Mouse (Mus musculus) CH12.LX (cell line): ENCODE measurements at regions not wholly inside any gene's neighbourhood (a gene's known extent, or its start where the extent isn't known, plus 50 kb on each side); places are given as distances from the start of the nearest gene placed in this dataset.

Experiments used
- DNase-seq: peaks from one replicate; pipeline ENCODE4 v3.0.0-alpha.2; 2013; ENCODE audit errors: extremely low read depth
- H3K27ac ChIP-seq: 2 replicates; pipeline ENCODE4 v1.5.1; 2012; ENCODE audit warnings: low read depth, mild to moderate bottlenecking, control low read depth, moderate library complexity; ENCODE audit not compliant: insufficient read depth
- H3K27me3 ChIP-seq: replicated peaks from 2 replicates; pipeline ENCODE3; 2012; ENCODE audit warnings: inconsistent platforms
- H3K36me3 ChIP-seq, 2 experiments: replicated peaks in 1 of 2; 2 replicates each; pipeline versions ENCODE3 to v1.6.1; 2012; ENCODE audit warnings: inconsistent platforms in 1 of 2, low read length in 1 of 2, mild to moderate bottlenecking in 1 of 2, mixed read lengths in 1 of 2, moderate library complexity in 1 of 2; ENCODE audit not compliant: control insufficient read depth in 1 of 2, insufficient read depth in 1 of 2
- H3K4me1 ChIP-seq, 2 experiments: 2 replicates each; pipeline ENCODE4 v1.6.1; 2012; ENCODE audit warnings: inconsistent platforms in 1 of 2, moderate library complexity in 1 of 2; ENCODE audit not compliant: insufficient read depth in 2 of 2, control insufficient read depth in 1 of 2
- H3K4me2 ChIP-seq: 2 replicates; pipeline ENCODE4 v1.6.1; 2012; ENCODE audit warnings: low read depth, mild to moderate bottlenecking, control low read depth; ENCODE audit not compliant: poor library complexity, insufficient read depth, severe bottlenecking
- H3K4me3 ChIP-seq, 3 experiments: fragments of 150-350 bp in 1 of 3; sonication (generic) in 1 of 3; replicated peaks in 1 of 3; 2 replicates each; pipeline versions ENCODE3 to v1.5.1; 2011 to 2012; ENCODE audit warnings: low read depth in 2 of 3, low read length in 2 of 3, mild to moderate bottlenecking in 2 of 3, moderate library complexity in 2 of 3, control low read depth in 1 of 3, improper control_type of control experiment in 1 of 3, inconsistent platforms in 1 of 3, mixed read lengths in 1 of 3; ENCODE audit not compliant: poor library complexity in 1 of 3
- H3K79me2 ChIP-seq: replicated peaks from 2 replicates; pipeline ENCODE4 v1.6.1; 2012; ENCODE audit warnings: mild to moderate bottlenecking, moderate library complexity; ENCODE audit not compliant: control insufficient read depth, poor library complexity, insufficient read depth, severe bottlenecking; ENCODE audit errors: extremely low read depth
- H3K9ac ChIP-seq: 2 replicates; pipeline ENCODE4 v1.6.1; 2012; ENCODE audit warnings: low read depth, mild to moderate bottlenecking, control low read depth, moderate library complexity; ENCODE audit not compliant: insufficient read depth
- H3K9me3 ChIP-seq: replicated peaks from 2 replicates; pipeline ENCODE3; 2012; ENCODE audit warnings: low read length, inconsistent platforms, mixed read lengths
- BHLHE40 ChIP-seq: IDR thresholded peaks from 2 replicates; pipeline ENCODE4 v1.6.1; 2011; ENCODE audit warnings: mild to moderate bottlenecking, low read depth, low read length, improper control_type of control experiment
- CTCF ChIP-seq, 2 experiments: IDR thresholded peaks in 1 of 2; conservative IDR thresholded peaks in 1 of 2; 2 replicates each; pipeline ENCODE4 v1.5.1; 2011 to 2012; ENCODE audit warnings: low read depth in 2 of 2, low read length in 2 of 2, improper control_type of control experiment in 1 of 2, inconsistent platforms in 1 of 2, mild to moderate bottlenecking in 1 of 2, moderate library complexity in 1 of 2
- E2F4 ChIP-seq: IDR thresholded peaks from 2 replicates; pipeline ENCODE4 v1.6.1; 2011; ENCODE audit warnings: low read depth, low read length, improper control_type of control experiment; ENCODE audit not compliant: insufficient replicate concordance
- ETS1 ChIP-seq: conservative IDR thresholded peaks from 2 replicates; pipeline ENCODE4 v1.6.1; 2012; ENCODE audit warnings: low read depth, mild to moderate bottlenecking, inconsistent platforms, low read length, improper control_type of control experiment, moderate library complexity
- GABPA ChIP-seq: IDR thresholded peaks from 2 replicates; pipeline ENCODE4 v1.6.1; 2012; ENCODE audit warnings: low read depth, low read length, improper control_type of control experiment, inconsistent platforms; ENCODE audit not compliant: insufficient replicate concordance
- IRF4 ChIP-seq: IDR thresholded peaks from 2 replicates; pipeline ENCODE4 v1.6.1; 2014; ENCODE audit warnings: low read depth, mild to moderate bottlenecking, inconsistent platforms, low read length, improper control_type of control experiment
- KAT2A ChIP-seq: IDR thresholded peaks from 2 replicates; pipeline ENCODE4 v1.6.1; 2012; ENCODE audit warnings: low read length, improper control_type of control experiment, inconsistent platforms; ENCODE audit not compliant: insufficient replicate concordance
- MXI1 ChIP-seq: IDR thresholded peaks from 2 replicates; pipeline ENCODE4 v1.6.1; 2011; ENCODE audit warnings: mild to moderate bottlenecking, low read depth, low read length, improper control_type of control experiment
- NRF1 ChIP-seq: IDR thresholded peaks from 2 replicates; pipeline ENCODE4 v1.6.1; 2014; ENCODE audit warnings: low read depth, mild to moderate bottlenecking, inconsistent platforms, low read length, improper control_type of control experiment, moderate library complexity
- PAX5 ChIP-seq: IDR thresholded peaks from 2 replicates; pipeline ENCODE4 v1.6.1; 2012; ENCODE audit warnings: low read length, inconsistent platforms, mixed read lengths
- POLR2A ChIP-seq: IDR thresholded peaks from 2 replicates; pipeline ENCODE4 v1.6.1; 2011; ENCODE audit warnings: low read depth, mild to moderate bottlenecking, improper control_type of control experiment, low read length
- POLR2AphosphoS2 ChIP-seq: IDR thresholded peaks from 2 replicates; pipeline ENCODE4 v1.6.1; 2011; ENCODE audit warnings: low read depth, low read length, improper control_type of control experiment
- RAD21 ChIP-seq: IDR thresholded peaks from 2 replicates; pipeline ENCODE4 v1.6.1; 2011; ENCODE audit warnings: low read depth, mild to moderate bottlenecking, low read length, improper control_type of control experiment, moderate library complexity
- RCOR1 ChIP-seq: conservative IDR thresholded peaks from 2 replicates; pipeline ENCODE4 v1.6.1; 2012; ENCODE audit warnings: low read depth, mild to moderate bottlenecking, inconsistent platforms, low read length, improper control_type of control experiment
- SIN3A ChIP-seq: IDR thresholded peaks from 2 replicates; pipeline ENCODE4 v1.6.1; 2012; ENCODE audit warnings: low read length, improper control_type of control experiment, inconsistent platforms
- SMC3 ChIP-seq: IDR thresholded peaks from 2 replicates; pipeline ENCODE4 v1.6.1; 2011; ENCODE audit warnings: low read depth, low read length, improper control_type of control experiment
- TCF12 ChIP-seq: IDR thresholded peaks from 2 replicates; pipeline ENCODE4 v1.6.1; 2014; ENCODE audit warnings: low read depth, mild to moderate bottlenecking, inconsistent platforms, low read length, improper control_type of control experiment
- UBTF ChIP-seq: IDR thresholded peaks from 2 replicates; pipeline ENCODE4 v1.6.1; 2012; ENCODE audit warnings: low read depth, mild to moderate bottlenecking, inconsistent platforms, low read length, improper control_type of control experiment, moderate library complexity
- USF1 ChIP-seq: IDR thresholded peaks from 2 replicates; pipeline ENCODE4 v1.6.1; 2014; ENCODE audit warnings: low read depth, mild to moderate bottlenecking, inconsistent platforms, low read length, improper control_type of control experiment
- USF2 ChIP-seq: conservative IDR thresholded peaks from 2 replicates; pipeline ENCODE4 v1.6.1; 2011; ENCODE audit warnings: low read depth, low read length, improper control_type of control experiment
- ZKSCAN1 ChIP-seq: IDR thresholded peaks from 2 replicates; pipeline ENCODE4 v1.6.1; 2012; ENCODE audit warnings: low read depth, inconsistent platforms, low read length, improper control_type of control experiment, borderline replicate concordance
- ZNF384 ChIP-seq: IDR thresholded peaks from 2 replicates; pipeline ENCODE4 v1.6.1; 2012; ENCODE audit warnings: low read depth, low read length, improper control_type of control experiment, inconsistent platforms
- dilution Hi-C: fragments of 300-500 bp; cut with MboI; formaldehyde crosslinking; loops from 2 replicates; pipeline ENCODE4 v1.14.3; 2020; ENCODE audit warnings: low sequenced_read_pairs; ENCODE audit not compliant: extremely low pct_unique_long_range_greater_than_20kb, extremely low pct_ligation_motif_present
- in situ Hi-C: fragments of 300-500 bp; cut with MboI; formaldehyde crosslinking; loops from 3 replicates; pipeline ENCODE4 v1.14.3; 2019; ENCODE audit warnings: low sequenced_read_pairs, low pct_ligation_motif_present, low pct_unique_long_range_greater_than_20kb, mixed read lengths

- DNase-seq: no peak
- no peaks in the 10 kb centered on the region for H3K4me1 ChIP-seq
- no peaks in the 10 kb centered on the region for H3K79me2 ChIP-seq
- TF ChIP-seq USF1: no peak
- no peak for TF ChIP-seq E2F4
- TF ChIP-seq CTCF (conservative IDR thresholded peaks at IDR 0.05 in 1 of 2, IDR thresholded peaks at IDR 0.05 in 1 of 2; ENCODE audit: low read depth in 2 of 2, low read length in 2 of 2): no peak
- no peak for TF ChIP-seq NRF1
- TF ChIP-seq BHLHE40: no peak
- no peak for TF ChIP-seq POLR2A
- no peak for TF ChIP-seq ZKSCAN1
- no peak for TF ChIP-seq RCOR1
- TF ChIP-seq SIN3A: no peak
- no peak for TF ChIP-seq ETS1
- no peak overlapping the region for H3K9ac ChIP-seq
- H3K4me2 ChIP-seq: no peak overlapping the region
- H3K9me3 ChIP-seq: peaks cover 2% of the 10 kb centered on the region
- H3K27ac ChIP-seq: no peak overlapping the region
- in situ Hi-C loops: no loop called here
- no peaks in the 10 kb centered on the region for H3K36me3 ChIP-seq
- no peak overlapping the region for H3K4me3 ChIP-seq
- dilution Hi-C loops: no loop called here
- no peaks in the 10 kb centered on the region for H3K27me3 ChIP-seq
Measured at GRCm38 (mm10) chr1:142893156-142893555, 747.3 kb upstream of the B3galt2 start.

- dilution Hi-C loops (no loop called here), in situ Hi-C loops (no loop called here)
- Histone ChIP-seq H3K27ac (no peak overlapping the region), H3K9me3 (peaks cover 2% of the 10 kb centered on the region), H3K4me2 (no peak overlapping the region), H3K9ac (no peak overlapping the region), H3K27me3 (no peaks in the 10 kb centered on the region), H3K79me2 (no peaks in the 10 kb centered on the region), H3K36me3 (no peaks in the 10 kb centered on the region), H3K4me1 (no peaks in the 10 kb centered on the region), H3K4me3 (no peak overlapping the region)
- no peak for TF ChIP-seq PAX5
- no peak for TF ChIP-seq KAT2A
- no peak for TF ChIP-seq SMC3
- DNase-seq: peak; percentile 19
Measured at GRCm38 (mm10) chr1:142894145-142894544, 746.3 kb upstream of the B3galt2 start.

- Histone ChIP-seq H3K79me2 (no peaks in the 10 kb centered on the region), H3K9ac (no peak overlapping the region), H3K27me3 (no peaks in the 10 kb centered on the region), H3K27ac (no peak overlapping the region), H3K4me1 (no peaks in the 10 kb centered on the region), H3K9me3 (peaks cover 2% of the 10 kb centered on the region), H3K4me3 (no peak overlapping the region), H3K36me3 (no peaks in the 10 kb centered on the region), H3K4me2 (no peak overlapping the region)
- no peak for DNase-seq
- dilution Hi-C loops: no loop called here
- in situ Hi-C loops: no loop called here
- no peak for TF ChIP-seq PAX5
- no peak for TF ChIP-seq MXI1
- TF ChIP-seq ZNF384: no peak
- TF ChIP-seq IRF4: no peak
- TF ChIP-seq TCF12: no peak
- TF ChIP-seq SMC3: no peak
- TF ChIP-seq RAD21: no peak
- TF ChIP-seq POLR2AphosphoS2: no peak
- no peak for TF ChIP-seq USF2
- no peak for TF ChIP-seq SIN3A
- no peak for TF ChIP-seq UBTF
- TF ChIP-seq GABPA: no peak
Measured at GRCm38 (mm10) chr1:142895081-142895480, 745.4 kb upstream of the B3galt2 start.
